Comparison of ENCODE assay signal across 10 mouse cellular contexts in genomic region chr12:8337286-8338060, GRCm38 (mm10). TPM values are rescaled to one million over a fixed set of nuclear protein-coding genes. Genes with fewer than 3 reads are reported as not detected.
DNase-seq lines count a peak whose midpoint lies in the region; ATAC-seq and TF ChIP-seq lines count a peak whose summit lies in the region.
"Had no signal": no experiment of that assay in that cellular context is flagged by ENCODE, and none has a peak within 500 bp of the region (broad histone marks: within the 10 kb centered on the region; RNA-seq: fewer than 3 reads in every experiment).

No protein-coding gene starts in this region.

- ATAC-seq in limb, embryonic 15.5 days (ENCODE audit: insufficient number of reproducible peaks, low FRiP score, low TSS enrichment, low read depth), result no peak
- ATAC-seq in hindbrain, embryonic 14.5 days (ENCODE audit: low FRiP score), result no peak

- TF ChIP-seq POLR2A in heart, adult 2 months (IDR thresholded peaks at IDR 0.05; ENCODE audit: insufficient read depth, low read depth, low read length), result no peak

- peak; percentile 54 for TF ChIP-seq CTCF in heart, adult 2 months (IDR thresholded peaks at IDR 0.05)

- no peaks in the 10 kb centered on the region for H3K79me2 ChIP-seq in heart, adult 2 months (replicated peaks; ENCODE audit: control insufficient read depth, insufficient read depth, low read length)

- no peaks in the 10 kb centered on the region for H3K27me3 ChIP-seq in heart, adult 2 months (ENCODE audit: control insufficient read depth, insufficient read depth, low read length)
- no peaks in the 10 kb centered on the region for H3K27me3 ChIP-seq in limb, embryonic 15.5 days
- H3K27me3 ChIP-seq in limb, embryonic 10.5 days (ENCODE audit: low read depth, poor library complexity, severe bottlenecking), result no peaks in the 10 kb centered on the region
- no peaks in the 10 kb centered on the region for H3K27me3 ChIP-seq in hindbrain, embryonic 14.5 days (ENCODE audit: control insufficient read depth, insufficient read depth, low read length)
- H3K27me3 ChIP-seq: liver, embryonic 13.5 days had no signal

- no peaks in the 10 kb centered on the region for H3K9me3 ChIP-seq in limb, embryonic 15.5 days
- no peaks in the 10 kb centered on the region for H3K9me3 ChIP-seq in limb, embryonic 10.5 days (replicated peaks)
- no peaks in the 10 kb centered on the region for H3K9me3 ChIP-seq in hindbrain, embryonic 14.5 days (ENCODE audit: control insufficient read depth, low read length)
- H3K9me3 ChIP-seq: liver, embryonic 13.5 days had no signal

- H3K4me1 ChIP-seq in heart, adult 2 months (ENCODE audit: control insufficient read depth, insufficient read depth, low read length), result peaks cover 13% of the 10 kb centered on the region
- H3K4me1 ChIP-seq in limb, embryonic 15.5 days, result peaks cover 10% of the 10 kb centered on the region
- H3K4me1 ChIP-seq in limb, embryonic 10.5 days, result peaks cover 20% of the 10 kb centered on the region
- H3K4me1 ChIP-seq in hindbrain, embryonic 14.5 days (replicated peaks; ENCODE audit: control insufficient read depth, insufficient read depth, low read length), result peaks cover 15% of the 10 kb centered on the region; the same call in 1 of the 2 replicates

- peak overlapping the region; percentile 65 for H3K27ac ChIP-seq in heart, adult 2 months
- H3K27ac ChIP-seq in limb, embryonic 15.5 days, result peak overlapping the region; percentile 11; the same call in 1 of the 2 replicates
- no peak overlapping the region for H3K27ac ChIP-seq in limb, embryonic 10.5 days
- no peak overlapping the region for H3K27ac ChIP-seq in hindbrain, embryonic 14.5 days
- H3K27ac ChIP-seq: liver, embryonic 13.5 days had no signal

- DNase-seq in heart, adult 2 months, result peak in 1 of 2 experiments; percentile 49
- no peak for DNase-seq in heart, adult 9 months (ENCODE audit: low spot score in 2 of 2)
- DNase-seq in limb, embryonic 10.5 days (ENCODE audit: low spot score), result no peak
- DNase-seq in adrenal gland, postnatal 25 days, result peak; percentile 34
- DNase-seq in hindbrain, embryonic 14.5 days (ENCODE audit: low spot score), result no peak
- no peak for DNase-seq in frontal cortex, postnatal 14 days (ENCODE audit: low spot score in 2 of 2)
- DNase-seq: liver, embryonic 13.5 days had no signal

- WGBS in heart, adult 2 months, result 41% methylated on average over 12 of the region's 12 CpGs
- WGBS in limb, embryonic 15.5 days, result 79% methylated on average over 12 of the region's 12 CpGs
- WGBS in limb, embryonic 10.5 days, result 83% methylated on average over 12 of the region's 12 CpGs
- WGBS in hindbrain, embryonic 14.5 days, result 82% methylated on average over 12 of the region's 12 CpGs

- H3K9ac ChIP-seq in heart, adult 2 months (ENCODE audit: low read depth, low read length), result peak overlapping the region; percentile 35
- no peak overlapping the region for H3K9ac ChIP-seq in limb, embryonic 15.5 days
- 0 out of 2 replicates have a peak overlapping the region, but pooled peaks have one; percentile 9 for H3K9ac ChIP-seq in hindbrain, embryonic 14.5 days
- H3K9ac ChIP-seq: liver, embryonic 13.5 days had no signal

- TF ChIP-seq EP300 in heart, adult 2 months (IDR thresholded peaks at IDR 0.05; ENCODE audit: insufficient read depth, low read depth, low read length), result no peak

- peaks cover 2% of the 10 kb centered on the region; the same call in 1 of the 2 replicates for H3K36me3 ChIP-seq in heart, adult 2 months (ENCODE audit: control insufficient read depth, insufficient read depth, low read length)
- peaks cover 59% of the 10 kb centered on the region for H3K36me3 ChIP-seq in limb, embryonic 15.5 days
- peaks cover 61% of the 10 kb centered on the region for H3K36me3 ChIP-seq in limb, embryonic 10.5 days
- peaks cover 37% of the 10 kb centered on the region; the same call in 1 of the 2 replicates for H3K36me3 ChIP-seq in hindbrain, embryonic 14.5 days (replicated peaks; ENCODE audit: control insufficient read depth, insufficient read depth)

- H3K4me3 ChIP-seq in heart, adult 2 months, result no peak overlapping the region
- no peak overlapping the region for H3K4me3 ChIP-seq in limb, embryonic 15.5 days
- no peak overlapping the region for H3K4me3 ChIP-seq in limb, embryonic 10.5 days
- no peak overlapping the region for H3K4me3 ChIP-seq in hindbrain, embryonic 14.5 days (replicated peaks; ENCODE audit: low read length)
- H3K4me3 ChIP-seq: liver, embryonic 13.5 days had no signal

- no peak overlapping the region for H3K4me2 ChIP-seq in limb, embryonic 15.5 days
- no peak overlapping the region for H3K4me2 ChIP-seq in hindbrain, embryonic 14.5 days (replicated peaks)
- H3K4me2 ChIP-seq: liver, embryonic 13.5 days had no signal

- intact Hi-C loops in heart, adult 2 months (cut with DNase I), result no loop called here

RNA-seq across cellular contexts. Expression of gene Hs1bp3, which starts 24.2 kb away (rescaled TPM):
- total RNA-seq in heart, adult 2 months (2021), result 10 to 100 TPM; 12.7 to 13.8 TPM
- polyA plus RNA-seq in heart, adult 2 months (2012; rRNA removed), result 17.3 and 20.5 TPM in 2 replicates
- 16.8 and 17.0 TPM in 2 replicates for polyA plus RNA-seq in limb, embryonic 15.5 days (2015; fragmentation: Nextera tagmentation; extraction: Ambion mirVana)
- polyA plus RNA-seq in limb, embryonic 10.5 days (2016; fragmentation: Nextera tagmentation; extraction: Ambion mirVana), result 18.4 and 19.5 TPM in 2 replicates
- 13.6 and 22.3 TPM in 2 replicates for total RNA-seq in adrenal gland, postnatal 25 days (2021)
- 5.9 and 6.2 TPM in 2 replicates for polyA plus RNA-seq in hindbrain, embryonic 14.5 days (2014; fragmentation: Nextera tagmentation; extraction: Ambion mirVana)

RNA-seq across cellular contexts. Expression of gene Gdf7, which starts 35.7 kb away (rescaled TPM):
- total RNA-seq in heart, adult 2 months (2021), result under 1 TPM; 0.41 to 0.84 TPM
- 0.82 and 0.96 TPM in 2 replicates for polyA plus RNA-seq in heart, adult 2 months (2012; rRNA removed)
- 0.20 and 0.27 TPM in 2 replicates for polyA plus RNA-seq in limb, embryonic 15.5 days (2015; fragmentation: Nextera tagmentation; extraction: Ambion mirVana)
- 0.13 and 0.14 TPM in 2 replicates for polyA plus RNA-seq in limb, embryonic 10.5 days (2016; fragmentation: Nextera tagmentation; extraction: Ambion mirVana)
- total RNA-seq in adrenal gland, postnatal 25 days (2021), result not detected in 2 replicates
- 0.14 and 0.67 TPM in 2 replicates for polyA plus RNA-seq in hindbrain, embryonic 14.5 days (2014; fragmentation: Nextera tagmentation; extraction: Ambion mirVana)
- total RNA-seq: gastrocnemius, adult 8-10 months; megakaryocyte, adult 5-6 weeks had no signal
- polyA plus RNA-seq: liver, embryonic 13.5 days had no signal

Comparison
In these comparisons a context has a peak if more than half of its experiments do, and no peak if none do; other contexts are left out.
1. H3K27ac ChIP-seq: peak in heart, adult 2 months (single experiment) and limb, embryonic 15.5 days (single experiment); none in limb, embryonic 10.5 days (single experiment) and hindbrain, embryonic 14.5 days (single experiment).